Mouse (Mus musculus) ZHBTc4 (cell line): ENCODE measurements at regions not wholly inside any gene's neighbourhood (a gene's known extent, or its start where the extent isn't known, plus 50 kb on each side); places are given as distances from the start of the nearest gene placed in this dataset.

Experiments used
- DNase-seq: peaks from one replicate; pipeline ENCODE4 v3.0.0-alpha.2; 2011; ENCODE audit warnings: low read depth, low spot score

- no peak for DNase-seq
Observed at GRCm38 (mm10) chr13:44540401-44540800, 188.9 kb upstream of the Jarid2 start.

GRCm38 (mm10) chr13:44541243-44541653, 188.0 kb upstream of the Jarid2 start:
- no peak for DNase-seq

GRCm38 (mm10) chr13:44544786-44545185, 184.5 kb upstream of the Jarid2 start:
- DNase-seq = no peak

GRCm38 (mm10) chr13:44546289-44546688, 183.0 kb upstream of the Jarid2 start:
- DNase-seq = no peak

DNA sequence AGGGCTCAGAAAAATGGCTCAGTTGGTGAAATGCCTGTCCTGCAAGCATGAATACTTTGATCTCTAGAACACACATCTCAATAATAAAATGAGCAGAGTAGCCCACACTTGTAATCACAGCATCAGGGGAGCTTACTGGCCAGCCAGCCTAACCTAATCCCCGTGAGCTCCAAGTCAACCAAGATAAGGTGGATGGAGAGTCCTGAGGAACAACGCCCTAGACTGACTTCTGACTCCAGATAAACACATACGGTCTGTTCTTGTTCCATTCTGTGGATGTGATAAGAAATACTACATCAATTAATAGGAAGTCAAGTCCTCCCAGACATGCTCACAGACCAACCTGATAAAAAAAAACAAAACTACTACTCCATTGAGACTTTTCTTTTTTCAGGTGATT, 180.4 kb upstream of the Jarid2 start:
- no peak for DNase-seq

DNA sequence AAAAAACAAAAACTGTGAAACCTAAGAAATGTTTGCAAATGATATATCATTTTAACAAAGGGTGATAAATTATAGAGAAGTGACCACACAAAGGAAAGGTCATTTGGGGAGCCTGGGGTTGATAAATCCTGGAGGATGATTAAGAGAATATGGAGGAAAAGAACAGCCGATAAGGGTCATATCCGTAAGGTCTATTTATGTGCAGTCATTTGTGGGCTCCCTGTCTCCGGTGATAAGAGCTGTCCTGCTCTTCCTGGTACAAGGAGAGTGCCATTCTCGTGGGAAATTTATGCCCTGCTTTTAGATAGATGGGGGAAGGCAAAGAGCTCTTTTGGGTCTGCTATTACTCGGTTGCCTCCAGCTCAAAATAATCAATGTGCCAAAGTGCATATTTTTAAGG, 175.9 kb upstream of the Jarid2 start:
- no peak for DNase-seq

GRCm38 (mm10) chr13:44554686-44555463, 174.4 kb upstream of the Jarid2 start:
- DNase-seq = peak; percentile 76

DNA sequence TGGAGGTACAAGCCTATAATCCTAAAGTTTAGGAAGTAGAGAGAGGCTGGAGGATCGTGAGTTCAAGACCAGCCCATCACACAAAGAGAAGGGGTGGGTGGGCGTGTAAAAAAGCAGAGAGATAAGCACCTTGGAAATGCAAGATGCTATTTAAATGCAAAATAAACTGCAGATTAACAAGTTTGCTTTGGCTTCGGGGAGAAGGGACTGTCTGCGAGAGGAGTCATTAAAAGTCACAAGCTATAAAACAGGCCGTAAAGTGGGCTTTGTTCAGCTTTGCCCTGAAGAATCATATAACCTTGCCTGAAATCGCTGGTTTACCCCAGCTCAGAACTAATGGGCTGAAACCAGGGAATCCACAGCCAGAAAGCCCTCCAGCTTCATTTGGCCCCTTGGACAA, 173.3 kb upstream of the Jarid2 start:
- DNase-seq = peak; percentile 30

DNA sequence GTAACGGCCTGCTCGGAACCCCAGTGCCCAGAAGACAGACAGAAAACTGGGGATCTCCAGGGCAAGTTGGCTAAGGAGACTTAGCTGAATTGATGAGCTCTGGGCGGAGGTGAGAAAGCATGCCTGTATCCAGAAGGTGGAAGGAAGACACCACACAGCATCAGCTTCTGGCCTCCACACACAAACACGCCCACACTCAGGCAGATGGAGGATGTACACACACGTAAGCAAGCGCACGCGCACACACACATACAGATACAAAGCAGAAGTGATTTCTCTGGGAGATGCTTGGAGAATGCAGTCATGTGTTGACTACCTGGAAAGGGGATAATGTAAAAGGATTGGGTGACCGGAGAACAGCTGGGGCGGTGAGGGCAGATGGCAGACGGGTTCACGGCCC, 171.2 kb upstream of the Jarid2 start:
- peak; percentile 61 for DNase-seq

DNA sequence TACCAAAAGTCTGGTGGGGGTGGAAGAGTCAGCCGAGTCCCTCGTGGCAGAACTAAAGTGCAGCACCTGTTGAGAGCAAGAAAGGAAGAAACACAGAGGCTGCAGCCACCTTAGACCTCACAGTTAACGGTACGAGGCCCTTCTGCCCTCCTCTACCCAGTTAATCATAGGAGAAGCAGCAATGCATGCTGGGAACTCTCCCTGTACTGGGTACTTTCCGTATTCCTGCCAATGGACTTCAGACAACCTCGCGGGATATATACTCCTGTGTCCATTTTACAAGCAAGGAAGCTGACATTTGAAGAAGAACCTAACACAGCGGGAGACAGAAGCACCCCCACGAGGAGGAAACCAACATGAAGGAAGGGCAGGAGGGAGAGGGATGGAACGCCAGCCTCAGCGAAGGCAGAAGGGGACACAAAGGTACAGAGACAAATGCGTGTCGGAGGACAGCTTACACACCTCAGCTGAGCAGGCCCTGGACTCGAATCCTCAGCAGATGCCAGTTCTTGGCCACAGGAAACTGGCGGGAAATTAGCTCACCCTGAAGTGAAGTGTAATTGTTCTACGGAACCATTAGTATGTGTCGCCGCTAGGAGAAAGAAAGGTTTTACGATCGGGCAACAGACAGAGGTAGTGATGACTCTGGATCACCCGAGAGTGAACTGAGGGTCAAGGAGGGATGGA, 170.6 kb upstream of the Jarid2 start:
- peak; percentile 66 for DNase-seq

DNA sequence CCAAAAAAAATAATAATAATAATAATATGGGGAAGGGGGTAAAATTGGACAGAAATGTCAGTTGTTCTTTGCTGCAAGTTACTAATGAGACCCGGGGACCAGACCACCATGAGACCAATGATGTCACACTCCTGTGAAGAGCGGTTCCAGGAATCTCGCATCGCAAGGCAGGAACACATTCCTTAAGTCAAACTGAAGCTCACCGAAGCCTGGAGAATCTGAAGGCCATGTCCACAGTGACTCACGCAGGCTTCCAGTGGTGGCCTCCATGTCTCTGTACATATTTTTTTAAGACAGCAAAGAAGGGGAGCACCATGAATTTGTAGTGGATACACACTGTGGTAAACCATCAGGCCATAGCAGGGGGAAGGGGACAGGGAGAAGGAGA, 170.1 kb upstream of the Jarid2 start:
- DNase-seq = peak; percentile 65

- peak; percentile 94 for DNase-seq
Observed at GRCm38 (mm10) chr13:44559706-44560105, 169.6 kb upstream of the Jarid2 start.

DNA sequence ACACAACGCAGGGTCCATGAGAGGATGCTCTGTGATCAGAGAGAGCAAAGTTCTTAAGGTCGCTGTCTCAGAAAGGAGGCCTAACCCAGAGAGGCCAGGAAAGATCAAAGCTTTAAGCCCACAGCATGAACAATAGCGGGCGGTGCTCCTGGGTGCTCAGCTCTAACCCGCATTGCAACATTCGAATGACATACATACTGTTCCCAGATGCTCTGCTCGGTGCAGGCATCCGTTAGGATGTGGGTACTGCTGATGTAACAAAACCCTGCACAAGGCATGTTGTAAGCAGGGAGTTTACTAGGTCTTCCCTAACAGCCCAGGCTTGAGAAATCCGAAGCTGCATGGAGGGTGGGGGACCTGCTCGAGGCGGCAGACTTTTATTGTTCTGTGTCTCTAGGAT, 164.6 kb upstream of the Jarid2 start:
- peak; percentile 91 for DNase-seq

DNA sequence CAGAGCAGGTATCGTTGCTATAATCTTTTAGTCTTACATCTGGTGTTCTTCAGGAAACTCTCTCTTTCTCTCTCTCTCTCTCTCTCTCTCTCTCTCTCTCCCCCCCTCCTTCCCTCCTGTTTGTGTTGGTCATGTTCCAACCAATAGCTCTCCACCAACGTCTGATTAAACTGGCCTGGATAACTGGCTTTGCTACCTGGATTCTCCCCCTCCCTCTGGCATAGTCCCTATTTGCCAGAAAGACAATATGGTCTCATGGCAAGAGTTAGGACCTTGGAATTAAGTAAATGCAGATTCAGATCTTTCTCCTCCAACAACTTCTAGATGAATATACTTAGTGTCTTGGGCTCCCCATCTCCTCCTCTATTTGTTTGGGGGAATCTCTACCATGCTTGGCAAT, 161.6 kb upstream of the Jarid2 start:
- DNase-seq = no peak

GRCm38 (mm10) chr13:44569241-44569778, 160.0 kb upstream of the Jarid2 start:
- no peak for DNase-seq

DNA sequence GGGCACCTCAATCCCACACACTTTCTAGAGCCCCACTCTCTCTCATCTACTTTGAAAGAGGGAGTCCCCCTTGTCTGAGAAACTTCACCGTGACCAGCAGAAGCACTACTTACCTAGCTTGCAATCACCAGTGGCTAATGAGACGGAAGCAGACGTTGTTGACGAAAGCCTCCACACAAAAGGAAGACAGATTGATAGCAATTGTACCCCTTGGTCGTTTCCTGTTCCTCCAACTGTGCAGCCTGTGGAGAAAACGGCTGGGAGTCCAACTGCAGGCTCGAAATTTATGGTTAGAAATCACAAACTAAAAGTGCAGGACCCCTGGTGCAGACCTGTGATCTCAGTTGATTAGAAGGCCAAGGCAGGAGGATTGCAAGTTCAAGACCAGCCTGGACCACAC, 155.8 kb upstream of the Jarid2 start:
- DNase-seq = no peak

- no peak for DNase-seq
Observed at GRCm38 (mm10) chr13:44579215-44579614, 150.1 kb upstream of the Jarid2 start.

GRCm38 (mm10) chr13:44580156-44580736, 149.0 kb upstream of the Jarid2 start:
- DNase-seq = no peak

- DNase-seq = no peak
Observed at GRCm38 (mm10) chr13:44580767-44581166, 148.5 kb upstream of the Jarid2 start.

DNA sequence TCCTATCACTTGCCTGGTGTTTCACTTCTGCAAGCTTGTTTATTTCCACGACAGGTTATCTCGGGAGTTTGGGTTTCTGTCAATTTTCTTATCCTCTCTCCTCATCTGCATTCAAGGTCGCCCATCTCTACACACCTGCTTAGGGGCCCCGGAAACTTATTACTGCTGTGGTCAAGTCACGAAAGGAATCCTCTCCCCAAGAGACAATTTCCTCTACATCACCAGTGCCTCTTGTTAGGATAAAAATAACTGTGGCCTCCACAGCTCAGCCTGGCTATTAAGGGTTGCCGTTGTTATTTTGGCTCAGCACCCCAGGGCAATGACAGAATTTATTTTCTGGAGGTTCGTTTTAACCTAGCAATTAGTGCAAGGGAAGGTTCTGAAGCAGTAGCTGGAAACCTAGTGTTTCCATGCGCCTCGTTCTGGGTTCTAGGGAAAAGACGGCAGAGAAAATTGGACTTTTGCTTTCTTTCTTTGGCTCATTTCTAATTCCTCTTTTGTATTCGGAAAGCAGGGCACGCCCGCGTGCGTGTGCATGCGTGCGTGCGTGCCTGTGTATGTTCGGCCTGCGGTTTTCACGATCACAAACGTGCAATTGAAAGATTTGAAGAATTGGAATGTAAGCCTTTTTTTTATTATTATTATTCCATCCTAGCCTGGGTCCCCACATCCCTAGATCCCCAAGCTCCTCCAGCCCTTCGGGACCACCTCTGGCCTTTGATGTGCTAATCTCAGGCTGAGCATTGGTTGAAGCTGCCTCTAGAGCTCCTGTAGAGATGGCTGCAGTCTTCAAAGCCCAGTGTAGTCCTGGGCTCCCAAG, 147.1 kb upstream of the Jarid2 start:
- DNase-seq = peak; percentile 35

DNA sequence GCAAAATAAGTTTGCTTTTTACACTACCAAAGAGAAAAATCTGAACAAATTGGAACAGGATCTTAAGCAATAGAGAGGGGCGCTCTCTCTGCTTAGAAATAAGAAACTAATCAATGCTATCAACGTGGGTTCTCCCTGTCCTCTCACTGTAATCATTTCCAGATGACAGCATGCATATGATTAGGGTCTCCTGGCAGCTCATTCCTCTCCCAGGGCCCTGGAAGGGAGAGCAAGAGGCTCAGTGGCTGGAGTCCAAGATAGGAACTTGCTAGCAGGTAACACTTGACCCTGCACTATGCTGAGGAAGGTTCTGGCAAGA, 146.5 kb upstream of the Jarid2 start:
- DNase-seq = no peak

DNA sequence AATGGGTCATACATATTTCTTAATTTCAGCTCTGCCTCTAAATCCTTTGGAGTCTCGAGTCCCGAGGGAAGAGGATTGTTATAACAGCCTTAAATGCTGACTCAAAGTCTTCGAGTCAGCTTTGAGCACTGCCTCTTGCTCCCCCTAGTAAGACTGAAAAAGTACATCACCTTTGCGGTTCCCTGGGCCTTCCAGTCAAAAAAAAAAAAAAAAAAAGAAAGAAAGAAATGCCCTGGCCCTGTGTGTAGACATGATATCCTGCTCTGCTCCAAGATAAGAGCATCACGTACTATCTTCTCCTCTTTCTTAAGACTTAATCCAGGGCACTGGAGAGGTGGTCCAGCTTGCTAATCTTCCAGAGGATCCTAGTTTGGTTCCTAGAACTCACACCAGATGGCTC, 145.7 kb upstream of the Jarid2 start:
- DNase-seq = no peak
